Comparison of ENCODE assay signal across 9 mouse cellular contexts in the genomic region with DNA sequence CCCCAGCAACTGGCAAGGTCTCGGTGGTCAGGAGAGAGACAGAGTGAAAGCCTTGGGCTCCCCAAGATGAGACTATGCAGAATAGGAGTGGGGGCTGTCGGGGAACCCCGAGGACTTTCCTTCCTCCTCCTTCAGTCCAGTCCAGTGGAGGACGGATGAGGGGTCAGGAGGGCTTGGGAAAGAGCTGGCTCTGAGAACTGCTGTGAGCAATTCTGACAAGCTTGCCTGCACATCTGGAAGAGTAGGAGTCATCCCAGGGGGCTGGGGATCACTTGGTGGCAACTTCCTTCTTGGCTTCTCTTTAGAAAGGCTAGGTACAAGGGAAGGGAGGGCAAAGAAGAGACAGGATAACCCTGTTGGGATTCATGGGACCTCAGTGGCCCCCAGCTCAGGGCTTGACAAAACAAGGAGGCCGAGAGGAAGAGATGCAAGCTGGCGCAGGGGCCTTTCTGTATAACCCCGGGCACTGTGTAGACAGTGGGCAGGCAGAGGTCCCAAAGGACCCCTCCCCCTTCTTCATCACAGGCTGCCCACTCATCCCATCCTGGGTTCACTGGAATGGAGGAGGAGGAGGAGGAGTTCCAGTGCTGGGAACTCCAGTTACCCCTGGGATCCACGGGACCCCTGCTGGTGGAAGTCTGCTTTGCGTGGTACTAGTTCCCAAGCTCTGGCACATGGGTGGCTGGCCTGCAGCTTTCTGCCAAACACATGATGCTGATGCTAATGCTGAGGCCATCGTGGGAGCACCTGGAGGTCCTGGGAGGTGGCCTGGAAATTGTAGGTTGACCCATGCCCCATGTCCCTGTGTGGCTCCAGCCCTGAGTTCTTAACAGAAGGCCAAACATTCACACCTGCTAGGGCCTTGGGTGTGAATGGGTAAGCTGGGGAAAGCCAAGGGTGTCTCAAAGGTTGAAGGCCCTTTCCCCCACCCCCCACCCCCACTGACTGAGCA. TPM values are rescaled to one million over a fixed set of nuclear protein-coding genes. Genes with fewer than 3 reads are reported as not detected.
DNase-seq lines count a peak whose midpoint lies in the region; ATAC-seq and TF ChIP-seq lines count a peak whose summit lies in the region.
"Had no signal": no experiment of that assay in that cellular context is flagged by ENCODE, and none has a peak within 500 bp of the region (broad histone marks: within the 10 kb centered on the region; RNA-seq: fewer than 3 reads in every experiment).

No protein-coding gene starts in this region.

- no peaks in the 10 kb centered on the region for H3K36me3 ChIP-seq in kidney, adult 2 months (ENCODE audit: control insufficient read depth, insufficient read depth, low read length)
- peaks cover 2 to 16% of the 10 kb centered on the region in 2 experiments; a peak in 2 of 4 replicates for H3K36me3 ChIP-seq in MEL (ENCODE audit: control insufficient read depth in 1 of 2, insufficient read depth in 2 of 2, low read length in 2 of 2)
- H3K36me3 ChIP-seq in kidney, embryonic 16.5 days (ENCODE audit: insufficient read depth, low read length) = peaks cover 67% of the 10 kb centered on the region
- peaks cover 67% of the 10 kb centered on the region for H3K36me3 ChIP-seq in neural tube, embryonic 15.5 days

- peak; percentile 19 for TF ChIP-seq RAD21 in MEL (IDR thresholded peaks at IDR 0.05; ENCODE audit: low read depth, low read length)

- peak overlapping the region; percentile 25 for H3K27ac ChIP-seq in kidney, adult 2 months (ENCODE audit: insufficient read depth, low read depth, low read length)
- no peak overlapping the region for H3K27ac ChIP-seq in MEL (ENCODE audit: control insufficient read depth, low read depth, low read length)
- H3K27ac ChIP-seq in kidney, embryonic 16.5 days (ENCODE audit: low read length) = peak overlapping the region; percentile 26
- H3K27ac ChIP-seq in neural tube, embryonic 15.5 days (replicated peaks) = no peak overlapping the region

- H3K79me2 ChIP-seq in MEL (ENCODE audit: control insufficient read depth, insufficient read depth, low read length, poor library complexity) = no peaks in the 10 kb centered on the region; the same call in 1 of the 2 replicates

- peaks cover 17% of the 10 kb centered on the region; the same call in 1 of the 2 replicates for H3K4me1 ChIP-seq in kidney, adult 2 months (ENCODE audit: control insufficient read depth, insufficient read depth, low read length)
- no peaks in the 10 kb centered on the region for H3K4me1 ChIP-seq in MEL (ENCODE audit: control insufficient read depth in 1 of 2, insufficient read depth in 2 of 2, low read length in 2 of 2)
- peaks cover 20% of the 10 kb centered on the region for H3K4me1 ChIP-seq in kidney, embryonic 16.5 days (ENCODE audit: insufficient read depth, low read length)
- no peaks in the 10 kb centered on the region; the same call in 1 of the 2 replicates for H3K4me1 ChIP-seq in neural tube, embryonic 15.5 days

- no peak overlapping the region for H3K9ac ChIP-seq in MEL (ENCODE audit: control insufficient read depth, low read depth, low read length, poor library complexity, severe bottlenecking)
- 0 out of 2 replicates have a peak overlapping the region, but pooled peaks have one; percentile 9 for H3K9ac ChIP-seq in kidney, embryonic 16.5 days (replicated peaks; ENCODE audit: low read length)
- H3K9ac ChIP-seq in neural tube, embryonic 15.5 days (replicated peaks) = no peak overlapping the region

- TF ChIP-seq EP300 in MEL (IDR thresholded peaks at IDR 0.05; ENCODE audit: low read depth in 1 of 2, low read length in 2 of 2) = no peak

- DNase-seq in kidney, adult 2 months = peak; percentile 42
- DNase-seq in kidney, adult 8-10 months = no peak
- DNase-seq in B cell, adult 2 months = peak; percentile 25 to 29
- peak; percentile 50 for DNase-seq in MEL (ENCODE audit: low read depth, low spot score)
- DNase-seq: cerebellum, adult 11-12 months had no signal

- H3K9me3 ChIP-seq in MEL (replicated peaks; ENCODE audit: insufficient read depth, low read length) = no peaks in the 10 kb centered on the region
- no peaks in the 10 kb centered on the region for H3K9me3 ChIP-seq in kidney, embryonic 16.5 days (ENCODE audit: low read length)
- H3K9me3 ChIP-seq in neural tube, embryonic 15.5 days (replicated peaks) = no peaks in the 10 kb centered on the region

- no peaks in the 10 kb centered on the region for H3K27me3 ChIP-seq in kidney, adult 2 months (replicated peaks; ENCODE audit: control insufficient read depth, insufficient read depth, low read length)
- no peaks in the 10 kb centered on the region for H3K27me3 ChIP-seq in MEL (ENCODE audit: control insufficient read depth in 1 of 2, insufficient read depth in 2 of 2, low read length in 2 of 2)
- H3K27me3 ChIP-seq in kidney, embryonic 16.5 days (ENCODE audit: insufficient read depth, low read length) = no peaks in the 10 kb centered on the region
- no peaks in the 10 kb centered on the region for H3K27me3 ChIP-seq in neural tube, embryonic 15.5 days (replicated peaks)

- TF ChIP-seq POLR2A in kidney, adult 2 months (IDR thresholded peaks at IDR 0.05; ENCODE audit: low read depth, low read length) = no peak
- no peak for TF ChIP-seq POLR2A in MEL (IDR thresholded peaks at IDR 0.05; ENCODE audit: control insufficient read depth in 1 of 2, insufficient read depth in 1 of 2, low read depth in 1 of 2, low read length in 2 of 2, poor library complexity in 1 of 2)

- ATAC-seq in kidney, embryonic 16.5 days (ENCODE audit: low FRiP score, low TSS enrichment) = no peak
- ATAC-seq in inflammation-experienced regulatory T-cells, adult 6 months = no peak
- no peak for ATAC-seq in monocyte, adult 5-6 weeks (replicated peaks; ENCODE audit: insufficient number of reproducible peaks, low FRiP score, low TSS enrichment, poor library complexity, severe bottlenecking)
- no peak for ATAC-seq in neural tube, embryonic 15.5 days (ENCODE audit: low FRiP score)

- 40% methylated on average over 10 of the region's 10 CpGs for WGBS in kidney, adult 2 months
- 49% methylated on average over 10 of the region's 10 CpGs for WGBS in kidney, embryonic 16.5 days
- 84% methylated on average over 10 of the region's 10 CpGs for WGBS in neural tube, embryonic 15.5 days

- H3K4me2 ChIP-seq in kidney, embryonic 16.5 days (replicated peaks; ENCODE audit: low read depth, low read length) = no peak overlapping the region
- no peak overlapping the region for H3K4me2 ChIP-seq in neural tube, embryonic 15.5 days

- peak; percentile 23; the same call in 1 of the 2 replicates for TF ChIP-seq CTCF in kidney, adult 2 months (conservative IDR thresholded peaks at IDR 0.05; ENCODE audit: insufficient read depth, insufficient read length, low read depth, low read length)
- TF ChIP-seq CTCF in MEL (IDR thresholded peaks at IDR 0.05 in 2 of 3, conservative IDR thresholded peaks at IDR 0.05 in 1 of 3; ENCODE audit: control insufficient read depth in 1 of 3, insufficient read depth in 1 of 3, low read depth in 2 of 3, low read length in 3 of 3, poor library complexity in 1 of 3, severe bottlenecking in 1 of 3) = peak; percentile 52 to 65 (median 57)

- no peak overlapping the region for H3K4me3 ChIP-seq in kidney, adult 2 months (ENCODE audit: insufficient read depth, low read depth, low read length)
- H3K4me3 ChIP-seq in MEL (ENCODE audit: control insufficient read depth in 1 of 2, insufficient read depth in 1 of 2, low read depth in 2 of 2, low read length in 2 of 2) = no peak overlapping the region
- no peak overlapping the region for H3K4me3 ChIP-seq in kidney, embryonic 16.5 days (ENCODE audit: low read length)
- no peak overlapping the region for H3K4me3 ChIP-seq in neural tube, embryonic 15.5 days (replicated peaks)

TF ChIP-seq in MEL, 35 proteins besides CTCF, POLR2A, EP300 and RAD21:
- TF ChIP-seq SMC3 (IDR thresholded peaks at IDR 0.05; ENCODE audit: low read depth, low read length) (peak; percentile 33; the same call in 1 of the 2 replicates), NELFE (IDR thresholded peaks at IDR 0.05; ENCODE audit: low read depth, low read length) (no peak), MEF2A (IDR thresholded peaks at IDR 0.05; ENCODE audit: extremely low read depth, insufficient replicate concordance, low read depth, low read length, poor library complexity, severe bottlenecking) (no peak)

RNA-seq across cellular contexts. Expression of a gene that starts 8.0 kb away (rescaled TPM):
- 396 and 408 TPM in 2 replicates for polyA plus RNA-seq in kidney, adult 2 months (2012; rRNA removed)
- 188 and 207 TPM in 2 replicates for total RNA-seq in MEL (2012; rRNA removed)
- polyA plus RNA-seq in MEL (2012; ENCODE audit: insufficient read depth in 1 of 2, insufficient read length in 2 of 2, low read depth in 1 of 2, low replicate concordance in 2 of 2, missing spikeins in 1 of 2) = 100 to 1,000 TPM; 114 to 416 TPM
- polyA plus RNA-seq in kidney, embryonic 16.5 days (2015; fragmentation: Nextera tagmentation; extraction: Ambion mirVana) = 275 and 307 TPM in 2 replicates
- polyA plus RNA-seq in inflammation-experienced regulatory T-cells, adult 6 months (2017; shearing (Covaris generic)) = 100 to 1,000 TPM; 178 to 243 (median 221) TPM
- total RNA-seq in monocyte, adult 5-6 weeks (2017) = 27.0 to 38.4 TPM (median 33.9 TPM) in 3 replicates
- 193 and 217 TPM in 2 replicates for polyA plus RNA-seq in neural tube, embryonic 15.5 days (2015; fragmentation: Nextera tagmentation; extraction: Ambion mirVana)

RNA-seq across cellular contexts. Expression of a gene that starts 35.7 kb away (rescaled TPM):
- 3.8 and 4.1 TPM in 2 replicates for polyA plus RNA-seq in kidney, adult 2 months (2012; rRNA removed)
- 6.3 and 9.9 TPM in 2 replicates for total RNA-seq in MEL (2012; rRNA removed)
- polyA plus RNA-seq in MEL (2012; ENCODE audit: insufficient read depth in 1 of 2, insufficient read length in 2 of 2, low read depth in 1 of 2, low replicate concordance in 2 of 2, missing spikeins in 1 of 2) = 10 to 100 TPM in 1 of 2 experiments, not detected in 1; 12.2 TPM
- 4.9 and 5.2 TPM in 2 replicates for polyA plus RNA-seq in kidney, embryonic 16.5 days (2015; fragmentation: Nextera tagmentation; extraction: Ambion mirVana)
- 1 to 10 TPM; 1.5 to 4.6 (median 2.5) TPM for polyA plus RNA-seq in inflammation-experienced regulatory T-cells, adult 6 months (2017; shearing (Covaris generic))
- total RNA-seq in monocyte, adult 5-6 weeks (2017) = 4.6 to 5.4 TPM (median 5.1 TPM) in 3 replicates
- polyA plus RNA-seq in neural tube, embryonic 15.5 days (2015; fragmentation: Nextera tagmentation; extraction: Ambion mirVana) = 8.4 and 9.3 TPM in 2 replicates

RNA-seq across cellular contexts. Expression of a gene that starts 49.8 kb away (rescaled TPM):
- polyA plus RNA-seq in kidney, adult 2 months (2012; rRNA removed) = 98.8 and 132 TPM in 2 replicates
- total RNA-seq in MEL (2012; rRNA removed) = 507 and 521 TPM in 2 replicates
- polyA plus RNA-seq in MEL (2012; ENCODE audit: insufficient read depth in 1 of 2, insufficient read length in 2 of 2, low read depth in 1 of 2, low replicate concordance in 2 of 2, missing spikeins in 1 of 2) = 100 to 1,000 TPM; 619 to 738 TPM
- polyA plus RNA-seq in kidney, embryonic 16.5 days (2015; fragmentation: Nextera tagmentation; extraction: Ambion mirVana) = 212 and 222 TPM in 2 replicates
- 100 to 1,000 TPM; 129 to 182 (median 175) TPM for polyA plus RNA-seq in inflammation-experienced regulatory T-cells, adult 6 months (2017; shearing (Covaris generic))
- 119 to 136 TPM (median 124 TPM) in 3 replicates for total RNA-seq in monocyte, adult 5-6 weeks (2017)
- polyA plus RNA-seq in neural tube, embryonic 15.5 days (2015; fragmentation: Nextera tagmentation; extraction: Ambion mirVana) = 156 and 166 TPM in 2 replicates

Comparison
In these comparisons a context has a peak if more than half of its experiments do, and no peak if none do; other contexts are left out.
1. DNase-seq: peak in kidney, adult 2 months (single experiment), B cell, adult 2 months (2 of 2) and MEL (single experiment); none in kidney, adult 8-10 months (0 of 2).
2. H3K27ac ChIP-seq: peak in kidney, adult 2 months (single experiment) and kidney, embryonic 16.5 days (single experiment); none in MEL (single experiment) and neural tube, embryonic 15.5 days (single experiment).